Mouse (Mus musculus): Measurements from ENCODE around the gene BC061237. TPM values are rescaled to one million over a fixed set of nuclear protein-coding genes. Genes with fewer than 3 reads are reported as not detected.
"Not testable (repeated sequence)": the region's sequence is repeated elsewhere in the genome, so short reads cannot be mapped to it uniquely, and the experiment has no call there.

Gene BC061237
- polyA plus RNA-seq (2015; fragmentation: Nextera tagmentation; extraction: Ambion mirVana): not detected in 2 replicates

GRCm38 (mm10) chr14:44492163-44492562 is at the start of gene BC061237:
TSS of gene BC061237 (plus strand) at chr14:44492463.
- 100% methylated on average over 1 of the region's 1 CpGs for WGBS
- H3K36me3 ChIP-seq (ENCODE audit: poor library complexity, severe bottlenecking); ATAC-seq; H3K27me3 ChIP-seq; H3K9me3 ChIP-seq (replicated peaks); H3K4me1 ChIP-seq; H3K4me2 ChIP-seq; H3K9ac ChIP-seq; H3K4me3 ChIP-seq; H3K27ac ChIP-seq: not testable (repeated sequence)

- H3K4me1 ChIP-seq; H3K4me2 ChIP-seq; H3K9me3 ChIP-seq (replicated peaks); H3K9ac ChIP-seq; H3K4me3 ChIP-seq; H3K27me3 ChIP-seq; H3K36me3 ChIP-seq (ENCODE audit: poor library complexity, severe bottlenecking); ATAC-seq; H3K27ac ChIP-seq: not testable (repeated sequence)
- WGBS: 89% methylated on average over 5 of the region's 5 CpGs
Observed at GRCm38 (mm10) chr14:44517976-44518375, 25.7 kb downstream of the BC061237 start, which contains the start of gene Gm17093. TSS of gene Gm17093 (plus strand) at chr14:44518276.

- H3K27ac ChIP-seq; H3K4me1 ChIP-seq; H3K27me3 ChIP-seq; H3K9ac ChIP-seq; H3K4me3 ChIP-seq; H3K9me3 ChIP-seq (replicated peaks); H3K4me2 ChIP-seq; ATAC-seq; H3K36me3 ChIP-seq (ENCODE audit: poor library complexity, severe bottlenecking): not testable (repeated sequence)
- 88% methylated on average over 5 of the region's 5 CpGs for WGBS
Observed at GRCm38 (mm10) chr14:44547961-44548360, 55.7 kb downstream of the BC061237 start.

Other genes starting within 250 kb of the BC061237 start
- not detected in 2 replicates for gene Gm8220, start 206.9 kb upstream of the BC061237 start, polyA plus RNA-seq (2015; fragmentation: Nextera tagmentation; extraction: Ambion mirVana)
- gene Gm5930, start 153.9 kb upstream of the BC061237 start, polyA plus RNA-seq (2015; fragmentation: Nextera tagmentation; extraction: Ambion mirVana): not detected in 2 replicates
- not detected in 2 replicates for gene Gm8229, start 127.1 kb upstream of the BC061237 start, polyA plus RNA-seq (2015; fragmentation: Nextera tagmentation; extraction: Ambion mirVana)
- gene Gm3371, start 81.8 kb upstream of the BC061237 start, polyA plus RNA-seq (2015; fragmentation: Nextera tagmentation; extraction: Ambion mirVana): not detected in 2 replicates
- gene Gm8232, start 58.8 kb upstream of the BC061237 start, polyA plus RNA-seq (2015; fragmentation: Nextera tagmentation; extraction: Ambion mirVana): not detected in 2 replicates
- gene Gm17093, start 25.8 kb downstream of the BC061237 start, polyA plus RNA-seq (2015; fragmentation: Nextera tagmentation; extraction: Ambion mirVana): not detected in 2 replicates
- not detected in 2 replicates for gene Gm8247, start 90.7 kb downstream of the BC061237 start, polyA plus RNA-seq (2015; fragmentation: Nextera tagmentation; extraction: Ambion mirVana)
- gene Gm5624, start 135.5 kb downstream of the BC061237 start, polyA plus RNA-seq (2015; fragmentation: Nextera tagmentation; extraction: Ambion mirVana): not detected in 2 replicates
- not detected in 2 replicates for gene Gm8257, start 214.0 kb downstream of the BC061237 start, polyA plus RNA-seq (2015; fragmentation: Nextera tagmentation; extraction: Ambion mirVana)